Mouse (Mus musculus) heart, embryonic 10.5 days (tissue): ENCODE measurements around the gene Psmb5. TPM values are rescaled to one million over a fixed set of nuclear protein-coding genes. Genes with fewer than 3 reads are reported as not detected.

ENCODE experiments used
- DNase-seq: peaks from one replicate; pipeline ENCODE4 v3.0.0-alpha.2; 2017; ENCODE audit warnings: low spot score
- H3K27ac ChIP-seq: fragments of 300-500 bp; sonication (generic); 2 replicates; pipeline ENCODE4 v1.5.1; 2016; ENCODE audit warnings: mild to moderate bottlenecking
- H3K27me3 ChIP-seq: fragments of 300-500 bp; sonication (generic); 2 replicates; pipeline ENCODE4 v1.6.1; 2016; ENCODE audit warnings: mild to moderate bottlenecking; ENCODE audit not compliant: poor library complexity, insufficient read depth, severe bottlenecking
- H3K36me3 ChIP-seq: fragments of 300-500 bp; sonication (generic); 2 replicates; pipeline ENCODE4 v1.6.1; 2016; ENCODE audit warnings: mild to moderate bottlenecking, moderate library complexity
- H3K4me1 ChIP-seq: fragments of 300-500 bp; sonication (generic); 2 replicates; pipeline ENCODE4 v1.6.1; 2016; ENCODE audit warnings: mild to moderate bottlenecking
- H3K4me3 ChIP-seq: fragments of 300-500 bp; sonication (generic); 2 replicates; pipeline ENCODE4 v1.5.1; 2016; ENCODE audit warnings: mild to moderate bottlenecking, moderate library complexity
- H3K9me3 ChIP-seq: fragments of 300-500 bp; sonication (generic); 2 replicates; pipeline ENCODE4 v1.6.1; 2016; ENCODE audit warnings: mild to moderate bottlenecking, moderate library complexity
- WGBS: fragments of 180-500 bp; shearing (Covaris S2); methylation state at CpG from one replicate; pipeline ENCODE4 v1.1.7; 2016; 5-methylcytosine and 5-hydroxymethylcytosine counted together
- polyA plus RNA-seq: library from polyadenylated mRNA; unstranded; fragments of >200 nt; fragmentation: Nextera tagmentation; extraction: Ambion mirVana; gene quantifications from 2 replicates; pipeline ENCODE4 v1.2.1, GENCODE M21; 2016

Psmb5 gene
- polyA plus RNA-seq, 1 experiment from 2014 or later = 455 TPM

- Histone ChIP-seq H3K36me3 (peaks cover 5% of the 10 kb centered on the region; the same call in 1 of the 2 replicates), H3K27ac (peak overlapping the region; percentile 98), H3K9me3 (no peaks in the 10 kb centered on the region), H3K4me1 (peaks cover 21% of the 10 kb centered on the region), H3K4me3 (peak overlapping the region; percentile 76), H3K27me3 (no peaks in the 10 kb centered on the region)
- DNase-seq = no peak
- 48% methylated on average over 4 of the region's 4 CpGs for WGBS
Observed at GRCm38 (mm10) chr14:54602613-54603012, 15.2 kb downstream of the Psmb5 start.

GRCm38 (mm10) chr14:54601601-54602000 lies 16.2 kb downstream of the Psmb5 start:
- 60% methylated on average over 2 of the region's 2 CpGs for WGBS
- Histone ChIP-seq H3K4me1 (peaks cover 21% of the 10 kb centered on the region), H3K4me3 (no peak overlapping the region), H3K27me3 (no peaks in the 10 kb centered on the region), H3K36me3 (peaks cover 10% of the 10 kb centered on the region; the same call in 1 of the 2 replicates), H3K27ac (no peak overlapping the region), H3K9me3 (no peaks in the 10 kb centered on the region)
- DNase-seq = no peak

- Histone ChIP-seq H3K36me3 (peaks cover 26% of the 10 kb centered on the region; the same call in 1 of the 2 replicates), H3K4me3 (no peak overlapping the region), H3K9me3 (no peaks in the 10 kb centered on the region), H3K27ac (no peak overlapping the region), H3K4me1 (peaks cover 35% of the 10 kb centered on the region), H3K27me3 (no peaks in the 10 kb centered on the region)
- DNase-seq = no peak
- 79% methylated on average over 7 of the region's 7 CpGs for WGBS
Observed at GRCm38 (mm10) chr14:54597084-54597483, 20.7 kb downstream of the Psmb5 start.

- H3K4me1 ChIP-seq = peaks cover 35% of the 10 kb centered on the region
- no peak for DNase-seq
- H3K4me3 ChIP-seq = peak overlapping the region; percentile 32
- H3K9me3 ChIP-seq = no peaks in the 10 kb centered on the region
- peak overlapping the region; percentile 79 for H3K27ac ChIP-seq
- WGBS = 53% methylated on average over 28 of the region's 28 CpGs
- peaks cover 26% of the 10 kb centered on the region; the same call in 1 of the 2 replicates for H3K36me3 ChIP-seq
- no peaks in the 10 kb centered on the region for H3K27me3 ChIP-seq
Observed at GRCm38 (mm10) chr14:54594631-54595414, 23.0 kb downstream of the Psmb5 start.

GRCm38 (mm10) chr14:54594055-54594454 lies 23.8 kb downstream of the Psmb5 start:
- Histone ChIP-seq H3K27me3 (no peaks in the 10 kb centered on the region), H3K27ac (no peak overlapping the region), H3K9me3 (no peaks in the 10 kb centered on the region), H3K36me3 (peaks cover 24% of the 10 kb centered on the region; the same call in 1 of the 2 replicates), H3K4me3 (no peak overlapping the region), H3K4me1 (peaks cover 35% of the 10 kb centered on the region)
- WGBS = 85% methylated on average over 3 of the region's 3 CpGs
- DNase-seq = no peak

GRCm38 (mm10) chr14:54592319-54592934 lies 25.4 kb downstream of the Psmb5 start:
- H3K36me3 ChIP-seq = peaks cover 20% of the 10 kb centered on the region; the same call in 1 of the 2 replicates
- WGBS = 40% methylated on average over 10 of the region's 10 CpGs
- H3K4me3 ChIP-seq = no peak overlapping the region
- H3K9me3 ChIP-seq = no peaks in the 10 kb centered on the region
- peak overlapping the region; percentile 81 for H3K27ac ChIP-seq
- DNase-seq = no peak
- H3K4me1 ChIP-seq = peaks cover 40% of the 10 kb centered on the region
- no peaks in the 10 kb centered on the region for H3K27me3 ChIP-seq

GRCm38 (mm10) chr14:54591056-54591455 lies 26.8 kb downstream of the Psmb5 start:
- 91% methylated on average over 16 of the region's 16 CpGs for WGBS
- no peaks in the 10 kb centered on the region for H3K27me3 ChIP-seq

GRCm38 (mm10) chr14:54583681-54584338 lies 34.0 kb downstream of the Psmb5 start:
- Histone ChIP-seq H3K9me3 (no peaks in the 10 kb centered on the region), H3K27me3 (no peaks in the 10 kb centered on the region), H3K27ac (no peak overlapping the region), H3K4me1 (peaks cover 8% of the 10 kb centered on the region; the same call in 1 of the 2 replicates), H3K36me3 (peaks cover 23% of the 10 kb centered on the region), H3K4me3 (no peak overlapping the region)
- 43% methylated on average over 7 of the region's 7 CpGs for WGBS
- DNase-seq = no peak

More at GRCm38 (mm10) chr14:54591056-54591455, 26.8 kb downstream of the Psmb5 start:
- DNase-seq = no peak
- H3K27ac ChIP-seq = no peak overlapping the region
- peaks cover 40% of the 10 kb centered on the region for H3K4me1 ChIP-seq
- H3K36me3 ChIP-seq = peaks cover 16% of the 10 kb centered on the region; the same call in 1 of the 2 replicates
- H3K4me3 ChIP-seq = no peak overlapping the region
- no peaks in the 10 kb centered on the region for H3K9me3 ChIP-seq

GRCm38 (mm10) chr14:54582536-54582935 lies 35.3 kb downstream of the Psmb5 start:
- H3K27me3 ChIP-seq = no peaks in the 10 kb centered on the region
- WGBS = 84% methylated on average over 9 of the region's 9 CpGs
- H3K9me3 ChIP-seq = no peaks in the 10 kb centered on the region
- H3K4me3 ChIP-seq = no peak overlapping the region
- H3K4me1 ChIP-seq = peaks cover 10% of the 10 kb centered on the region
- no peak overlapping the region for H3K27ac ChIP-seq
- H3K36me3 ChIP-seq = peaks cover 23% of the 10 kb centered on the region
- DNase-seq = no peak

- no peaks in the 10 kb centered on the region for H3K27me3 ChIP-seq
- DNase-seq = no peak
- WGBS = 81% methylated on average over 7 of the region's 7 CpGs
- no peak overlapping the region for H3K27ac ChIP-seq
- peaks cover 13% of the 10 kb centered on the region for H3K36me3 ChIP-seq
- H3K9me3 ChIP-seq = no peaks in the 10 kb centered on the region
- peaks cover 18% of the 10 kb centered on the region for H3K4me1 ChIP-seq
- H3K4me3 ChIP-seq = no peak overlapping the region
Observed at GRCm38 (mm10) chr14:54579638-54580037, 38.2 kb downstream of the Psmb5 start.

GRCm38 (mm10) chr14:54578063-54578462 lies 39.8 kb downstream of the Psmb5 start:
- no peaks in the 10 kb centered on the region for H3K9me3 ChIP-seq
- H3K4me3 ChIP-seq = peak overlapping the region; percentile 93
- 1% methylated on average over 10 of the region's 10 CpGs for WGBS
- peak overlapping the region; percentile 95 for H3K27ac ChIP-seq
- H3K4me1 ChIP-seq = peaks cover 34% of the 10 kb centered on the region
- no peaks in the 10 kb centered on the region for H3K27me3 ChIP-seq
- no peak for DNase-seq
- peaks cover 16% of the 10 kb centered on the region for H3K36me3 ChIP-seq

- peak within 1 kb of the TSS; percentile 95 for H3K27ac ChIP-seq
- no peaks in the 10 kb centered on the region for H3K27me3 ChIP-seq
- H3K9me3 ChIP-seq = no peaks in the 10 kb centered on the region
- under 1% methylated on average over 66 of the region's 66 CpGs for WGBS
- peaks cover 15% of the 10 kb centered on the region for H3K36me3 ChIP-seq
- H3K4me3 ChIP-seq = peak within 1 kb of the TSS; percentile 93
- H3K4me1 ChIP-seq = peaks cover 39% of the 10 kb centered on the region
- peak; percentile 96 for DNase-seq
Observed at GRCm38 (mm10) chr14:54577089-54577982, 40.5 kb downstream of the Psmb5 start, which contains the start of gene Ajuba. Gene Ajuba, minus strand, starts transcription at chr14:54577558.
